Mouse (Mus musculus): ENCODE results near the gene Tas2r117. TPM values are rescaled to one million over a fixed set of nuclear protein-coding genes. Genes with fewer than 3 reads are reported as not detected.

Tas2r117 gene
- not detected for polyA plus RNA-seq (2017; shearing (Covaris generic))

GRCm38 (mm10) chr6:132802518-132802917 lies at the start of gene Tas2r117:
Gene Tas2r117 (plus strand): TSS chr6:132802818.

GRCm38 (mm10) chr6:132754430-132754829 lies 48.2 kb upstream of the Tas2r117 start, which contains the start of gene Tas2r124:
Gene Tas2r124 (plus strand): TSS chr6:132754730.

GRCm38 (mm10) chr6:132761831-132762230 lies 40.8 kb upstream of the Tas2r117 start, which contains the start of gene Tas2r102:
Gene Tas2r102 (plus strand): TSS chr6:132762131.

GRCm38 (mm10) chr6:132778062-132778461 lies 24.6 kb upstream of the Tas2r117 start, which contains the start of gene Tas2r136:
Gene Tas2r136 (minus strand): TSS chr6:132778162.

GRCm38 (mm10) chr6:132846842-132847241 lies 44.2 kb downstream of the Tas2r117 start, which contains the start of gene Tas2r123:
Gene Tas2r123 (plus strand): TSS chr6:132847142.

Other genes with a start within 250 kb of the Tas2r117 start
- not detected for gene Prh1, start 233.0 kb upstream of the Tas2r117 start, polyA plus RNA-seq (2017; shearing (Covaris generic))
- gene Prp2, start 206.9 kb upstream of the Tas2r117 start, polyA plus RNA-seq (2017; shearing (Covaris generic)), result not detected
- not detected for gene A630073D07Rik, start 151.3 kb upstream of the Tas2r117 start, polyA plus RNA-seq (2017; shearing (Covaris generic))
- not detected for gene Tas2r120, start 145.9 kb upstream of the Tas2r117 start, polyA plus RNA-seq (2017; shearing (Covaris generic))
- gene Tas2r121, start 101.8 kb upstream of the Tas2r117 start, polyA plus RNA-seq (2017; shearing (Covaris generic)), result not detected
- not detected for gene Tas2r122, start 90.9 kb upstream of the Tas2r117 start, polyA plus RNA-seq (2017; shearing (Covaris generic))
- not detected for gene Tas2r115, start 64.8 kb upstream of the Tas2r117 start, polyA plus RNA-seq (2017; shearing (Covaris generic))
- gene Tas2r124, start 48.1 kb upstream of the Tas2r117 start, polyA plus RNA-seq (2017; shearing (Covaris generic)), result not detected
- not detected for gene Tas2r102, start 40.7 kb upstream of the Tas2r117 start, polyA plus RNA-seq (2017; shearing (Covaris generic))
- gene Tas2r136, start 24.7 kb upstream of the Tas2r117 start, polyA plus RNA-seq (2017; shearing (Covaris generic)), result not detected
- not detected for gene Tas2r123, start 44.3 kb downstream of the Tas2r117 start, polyA plus RNA-seq (2017; shearing (Covaris generic))
- not detected for gene Tas2r116, start 52.6 kb downstream of the Tas2r117 start, polyA plus RNA-seq (2017; shearing (Covaris generic))
- not detected for gene Tas2r110, start 65.2 kb downstream of the Tas2r117 start, polyA plus RNA-seq (2017; shearing (Covaris generic))
- not detected for gene Tas2r113, start 90.2 kb downstream of the Tas2r117 start, polyA plus RNA-seq (2017; shearing (Covaris generic))
- not detected for gene Tas2r125, start 106.8 kb downstream of the Tas2r117 start, polyA plus RNA-seq (2017; shearing (Covaris generic))
- not detected for gene Tas2r129, start 148.3 kb downstream of the Tas2r117 start, polyA plus RNA-seq (2017; shearing (Covaris generic))
- gene Tas2r131, start 155.1 kb downstream of the Tas2r117 start, polyA plus RNA-seq (2017; shearing (Covaris generic)), result not detected
- gene Tas2r109, start 178.1 kb downstream of the Tas2r117 start, polyA plus RNA-seq (2017; shearing (Covaris generic)), result not detected
- gene Tas2r103, start 234.3 kb downstream of the Tas2r117 start, polyA plus RNA-seq (2017; shearing (Covaris generic)), result not detected

Measured in naive thymus-derived CD4-positive, alpha-beta T cell, adult 5 months (primary cell).